Mouse (Mus musculus) forebrain, embryonic 12.5 days (tissue): ENCODE measurements at regions not wholly inside any gene's neighbourhood (a gene's known extent, or its start where the extent isn't known, plus 50 kb on each side); places are given as distances from the start of the nearest gene placed in this dataset.
A peak's percentile ranks its signal among the peaks of the same experiment; 100 is the strongest.

ENCODE experiments used
- ATAC-seq: fragments of 200-750 bp; cut with Nextera tagmentation; 2 replicates; pipeline ENCODE4 v1.8.0; 2017; ENCODE audit warnings: moderate TSS enrichment; ENCODE audit not compliant: low FRiP score
- H3K27ac ChIP-seq: fragments of 300-500 bp; sonication (generic); 2 replicates; pipeline ENCODE4 v1.5.1; 2016; ENCODE audit warnings: mild to moderate bottlenecking
- H3K27me3 ChIP-seq: fragments of 300-500 bp; sonication (generic); 2 replicates; pipeline ENCODE4 v1.6.1; 2016; ENCODE audit warnings: mild to moderate bottlenecking
- H3K36me3 ChIP-seq: fragments of 300-500 bp; sonication (generic); replicated peaks from 2 replicates; pipeline ENCODE4 v1.6.1; 2016; ENCODE audit warnings: mild to moderate bottlenecking
- H3K4me1 ChIP-seq: fragments of 300-500 bp; sonication (generic); 2 replicates; pipeline ENCODE4 v1.6.1; 2016
- H3K4me2 ChIP-seq: fragments of 300-500 bp; sonication (generic); 2 replicates; pipeline ENCODE4 v1.6.1; 2016; ENCODE audit warnings: mild to moderate bottlenecking, moderate library complexity
- H3K4me3 ChIP-seq: fragments of 300-500 bp; sonication (generic); replicated peaks from 2 replicates; pipeline ENCODE4 v1.5.1; 2016; ENCODE audit warnings: mild to moderate bottlenecking
- H3K9ac ChIP-seq: fragments of 300-500 bp; sonication (generic); 2 replicates; pipeline ENCODE4 v1.6.1; 2016; ENCODE audit warnings: mild to moderate bottlenecking
- H3K9me3 ChIP-seq: fragments of 300-500 bp; sonication (generic); 2 replicates; pipeline ENCODE4 v1.6.1; 2016
- WGBS: fragments of 180-500 bp; shearing (Covaris S2); methylation state at CpG from one replicate; pipeline ENCODE4 v1.1.7; 2016; 5-methylcytosine and 5-hydroxymethylcytosine counted together

- ATAC-seq = peak; percentile 72; the same call in 1 of the 2 replicates
- Histone ChIP-seq H3K9me3 (no peaks in the 10 kb centered on the region), H3K4me3 (no peak overlapping the region), H3K27ac (no peak overlapping the region), H3K4me1 (peaks cover 8% of the 10 kb centered on the region), H3K27me3 (no peaks in the 10 kb centered on the region), H3K36me3 (no peaks in the 10 kb centered on the region), H3K9ac (no peak overlapping the region), H3K4me2 (no peak overlapping the region)
- WGBS = 13% methylated on average over 5 of the region's 5 CpGs
Measured at GRCm38 (mm10) chr12:68579909-68580308, 579.1 kb downstream of the Rps29 start.

GRCm38 (mm10) chr12:68577453-68577852 lies 581.5 kb downstream of the Rps29 start:
- ATAC-seq = 0 out of 2 replicates have a peak, but pooled peaks have one; percentile 27
- Histone ChIP-seq H3K4me2 (no peak overlapping the region), H3K27ac (no peak overlapping the region), H3K9ac (no peak overlapping the region), H3K4me1 (peaks cover 5% of the 10 kb centered on the region), H3K36me3 (no peaks in the 10 kb centered on the region), H3K9me3 (no peaks in the 10 kb centered on the region), H3K4me3 (no peak overlapping the region), H3K27me3 (no peaks in the 10 kb centered on the region)
- WGBS = 77% methylated on average over 6 of the region's 6 CpGs

- Histone ChIP-seq H3K36me3 (no peaks in the 10 kb centered on the region), H3K4me2 (no peak overlapping the region), H3K9me3 (no peaks in the 10 kb centered on the region), H3K4me3 (no peak overlapping the region), H3K4me1 (peaks cover 5% of the 10 kb centered on the region), H3K9ac (no peak overlapping the region), H3K27me3 (no peaks in the 10 kb centered on the region), H3K27ac (no peak overlapping the region)
- no peak for ATAC-seq
- 72% methylated on average over 7 of the region's 7 CpGs for WGBS
Measured at GRCm38 (mm10) chr12:68576855-68577254, 582.1 kb downstream of the Rps29 start.

- H3K9me3 ChIP-seq = no peaks in the 10 kb centered on the region
- no peak overlapping the region for H3K4me2 ChIP-seq
- no peak overlapping the region for H3K27ac ChIP-seq
- ATAC-seq = no peak
- H3K4me1 ChIP-seq = peaks cover 3% of the 10 kb centered on the region; the same call in 1 of the 2 replicates
- no peaks in the 10 kb centered on the region for H3K36me3 ChIP-seq
- 53% methylated on average over 6 of the region's 7 CpGs for WGBS
- no peak overlapping the region for H3K4me3 ChIP-seq
- H3K27me3 ChIP-seq = no peaks in the 10 kb centered on the region
- H3K9ac ChIP-seq = no peak overlapping the region
Measured at GRCm38 (mm10) chr12:68554943-68555627, 603.9 kb downstream of the Rps29 start.

- no peaks in the 10 kb centered on the region for H3K36me3 ChIP-seq
- no peak overlapping the region for H3K9ac ChIP-seq
- no peaks in the 10 kb centered on the region for H3K9me3 ChIP-seq
- no peak overlapping the region for H3K4me2 ChIP-seq
- H3K27ac ChIP-seq = no peak overlapping the region
- H3K4me1 ChIP-seq = peaks cover 3% of the 10 kb centered on the region; the same call in 1 of the 2 replicates
- no peak for ATAC-seq
- no peak overlapping the region for H3K4me3 ChIP-seq
- H3K27me3 ChIP-seq = no peaks in the 10 kb centered on the region
- 18% methylated on average over 2 of the region's 2 CpGs for WGBS
Measured at GRCm38 (mm10) chr12:68554292-68554691, 604.7 kb downstream of the Rps29 start.

GRCm38 (mm10) chr12:68541811-68542210 lies 617.2 kb downstream of the Rps29 start:
- 43% methylated on average over 3 of the region's 3 CpGs for whole genome bisulfite sequencing

GRCm38 (mm10) chr12:68500794-68501193 lies 658.2 kb downstream of the Rps29 start:
- no peak for ATAC-seq

More at GRCm38 (mm10) chr12:68541811-68542210, 617.2 kb downstream of the Rps29 start:
- Histone ChIP-seq H3K9ac (no peak overlapping the region), H3K4me1 (peaks cover 5% of the 10 kb centered on the region), H3K36me3 (no peaks in the 10 kb centered on the region), H3K27ac (no peak overlapping the region), H3K9me3 (no peaks in the 10 kb centered on the region), H3K27me3 (no peaks in the 10 kb centered on the region), H3K4me2 (no peak overlapping the region), H3K4me3 (no peak overlapping the region)
- no peak for ATAC-seq

GRCm38 (mm10) chr12:68463032-68463431 lies 696.0 kb downstream of the Rps29 start:
- no peaks in the 10 kb centered on the region for H3K27me3 ChIP-seq
- no peak overlapping the region for H3K4me2 ChIP-seq
- no peak for ATAC-seq
- H3K27ac ChIP-seq = no peak overlapping the region
- no peaks in the 10 kb centered on the region for H3K9me3 ChIP-seq
- no peaks in the 10 kb centered on the region for H3K4me1 ChIP-seq
- H3K4me3 ChIP-seq = no peak overlapping the region
- H3K9ac ChIP-seq = no peak overlapping the region
- no peaks in the 10 kb centered on the region for H3K36me3 ChIP-seq
- 58% methylated on average over 4 of the region's 4 CpGs for WGBS

More at GRCm38 (mm10) chr12:68500794-68501193, 658.2 kb downstream of the Rps29 start:
- Histone ChIP-seq H3K36me3 (no peaks in the 10 kb centered on the region), H3K4me3 (no peak overlapping the region), H3K27me3 (no peaks in the 10 kb centered on the region), H3K4me1 (no peaks in the 10 kb centered on the region), H3K27ac (no peak overlapping the region), H3K9ac (no peak overlapping the region), H3K4me2 (no peak overlapping the region), H3K9me3 (no peaks in the 10 kb centered on the region)
- 84% methylated on average over 4 of the region's 4 CpGs for WGBS

GRCm38 (mm10) chr12:68458196-68458595 lies 700.8 kb downstream of the Rps29 start:
- no peak overlapping the region for H3K4me2 ChIP-seq
- no peak overlapping the region for H3K9ac ChIP-seq
- H3K4me1 ChIP-seq = no peaks in the 10 kb centered on the region
- no peak for ATAC-seq
- 83% methylated on average over 7 of the region's 7 CpGs for WGBS
- no peak overlapping the region for H3K27ac ChIP-seq
- no peaks in the 10 kb centered on the region for H3K9me3 ChIP-seq
- no peak overlapping the region for H3K4me3 ChIP-seq
- no peaks in the 10 kb centered on the region for H3K27me3 ChIP-seq
- H3K36me3 ChIP-seq = no peaks in the 10 kb centered on the region

GRCm38 (mm10) chr12:68426601-68427000 lies 732.4 kb downstream of the Rps29 start:
- 67% methylated on average over 1 of the region's 1 CpGs for WGBS
- no peak overlapping the region for H3K4me3 ChIP-seq
- H3K27me3 ChIP-seq = no peaks in the 10 kb centered on the region
- no peak for ATAC-seq
- no peaks in the 10 kb centered on the region for H3K4me1 ChIP-seq
- H3K36me3 ChIP-seq = no peaks in the 10 kb centered on the region
- no peak overlapping the region for H3K9ac ChIP-seq
- no peaks in the 10 kb centered on the region for H3K9me3 ChIP-seq
- H3K27ac ChIP-seq = no peak overlapping the region
- no peak overlapping the region for H3K4me2 ChIP-seq

- Histone ChIP-seq H3K4me1 (no peaks in the 10 kb centered on the region), H3K4me2 (no peak overlapping the region), H3K27me3 (no peaks in the 10 kb centered on the region), H3K9me3 (no peaks in the 10 kb centered on the region), H3K9ac (no peak overlapping the region), H3K27ac (no peak overlapping the region), H3K4me3 (no peak overlapping the region), H3K36me3 (no peaks in the 10 kb centered on the region)
- ATAC-seq = no peak
Measured at GRCm38 (mm10) chr12:68425006-68425405, 734.0 kb downstream of the Rps29 start.
